Mouse (Mus musculus): Measurements from ENCODE around the gene Slc2a4.

GRCm38 (mm10) chr11:69910177-69910576 is 37.8 kb downstream of the Slc2a4 start:
- TF ChIP-seq CTCF (conservative IDR thresholded peaks at IDR 0.05; ENCODE audit: insufficient read depth, insufficient read length, low read depth, low read length) (no peak), POLR2A (IDR thresholded peaks at IDR 0.05; ENCODE audit: low read depth, low read length) (no peak)
